Mouse (Mus musculus): ENCODE measurements at regions not wholly inside any gene's neighbourhood (a gene's known extent, or its start where the extent isn't known, plus 50 kb on each side); places are given as distances from the start of the nearest gene placed in this dataset.

GRCm38 (mm10) chr3:58320812-58321211 lies 93.7 kb upstream of the Tsc22d2 start:
- H3K4me1 ChIP-seq (ENCODE audit: control insufficient read depth in 1 of 2, insufficient read depth in 2 of 2, low read length in 2 of 2) = no peaks in the 10 kb centered on the region
- TF ChIP-seq MYB (IDR thresholded peaks at IDR 0.05; ENCODE audit: low read depth, low read length) = no peak
- no peak for TF ChIP-seq GABPA (IDR thresholded peaks at IDR 0.05; ENCODE audit: low read depth, low read length)
- no peak for TF ChIP-seq NELFE (IDR thresholded peaks at IDR 0.05; ENCODE audit: low read depth, low read length)
- no peak for TF ChIP-seq CHD1 (IDR thresholded peaks at IDR 0.05; ENCODE audit: low read depth, low read length)
- no peak for TF ChIP-seq HCFC1 (IDR thresholded peaks at IDR 0.05; ENCODE audit: low read depth, low read length)
- no peak for TF ChIP-seq MYC (IDR thresholded peaks at IDR 0.05; ENCODE audit: low read depth, low read length)
- H3K36me3 ChIP-seq (ENCODE audit: control insufficient read depth in 1 of 2, insufficient read depth in 2 of 2, low read length in 2 of 2) = no peaks in the 10 kb centered on the region
- no peaks in the 10 kb centered on the region; a peak in 1 of 4 replicates for H3K27me3 ChIP-seq (ENCODE audit: control insufficient read depth in 1 of 2, insufficient read depth in 2 of 2, low read length in 2 of 2)
- no peak overlapping the region for H3K9ac ChIP-seq (ENCODE audit: control insufficient read depth, low read depth, low read length, poor library complexity, severe bottlenecking)
- H3K9me3 ChIP-seq (replicated peaks; ENCODE audit: insufficient read depth, low read length) = no peaks in the 10 kb centered on the region
- H3K79me2 ChIP-seq (ENCODE audit: control insufficient read depth, insufficient read depth, low read length, poor library complexity) = no peaks in the 10 kb centered on the region
- H3K27ac ChIP-seq (ENCODE audit: control insufficient read depth, low read depth, low read length) = no peak overlapping the region
- no peak overlapping the region for H3K4me3 ChIP-seq (ENCODE audit: control insufficient read depth in 1 of 2, insufficient read depth in 1 of 2, low read depth in 2 of 2, low read length in 2 of 2)
- DNase-seq (ENCODE audit: low read depth, low spot score) = peak; percentile 13

DNA sequence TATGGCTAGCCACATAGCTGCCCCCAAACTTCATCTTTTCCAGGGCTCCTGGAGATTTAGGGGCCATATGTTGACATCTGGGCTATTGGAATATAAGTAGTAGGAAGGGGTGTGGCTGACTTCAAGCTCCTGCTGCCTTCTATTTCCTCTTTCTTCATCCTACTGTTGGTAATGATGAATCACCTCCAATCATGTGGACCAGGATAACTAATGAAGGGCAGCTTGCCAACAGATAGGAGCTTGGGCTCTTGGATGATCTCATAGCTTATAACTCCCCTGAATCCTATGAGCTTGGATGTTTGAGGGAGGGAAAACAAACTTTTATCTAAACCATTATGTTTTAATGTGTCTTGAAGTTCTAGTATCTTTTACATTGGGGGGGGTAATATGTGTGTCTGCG lies 92.2 kb upstream of the Tsc22d2 start:
- Histone ChIP-seq H3K27me3 (ENCODE audit: control insufficient read depth in 1 of 2, insufficient read depth in 2 of 2, low read length in 2 of 2) (no peaks in the 10 kb centered on the region; a peak in 1 of 4 replicates), H3K9me3 (replicated peaks; ENCODE audit: insufficient read depth, low read length) (no peaks in the 10 kb centered on the region), H3K27ac (ENCODE audit: control insufficient read depth, low read depth, low read length) (no peak overlapping the region), H3K9ac (ENCODE audit: control insufficient read depth, low read depth, low read length, poor library complexity, severe bottlenecking) (no peak overlapping the region), H3K4me3 (ENCODE audit: control insufficient read depth in 1 of 2, insufficient read depth in 1 of 2, low read depth in 2 of 2, low read length in 2 of 2) (no peak overlapping the region), H3K36me3 (ENCODE audit: control insufficient read depth in 1 of 2, insufficient read depth in 2 of 2, low read length in 2 of 2) (no peaks in the 10 kb centered on the region), H3K79me2 (ENCODE audit: control insufficient read depth, insufficient read depth, low read length, poor library complexity) (no peaks in the 10 kb centered on the region), H3K4me1 (ENCODE audit: control insufficient read depth in 1 of 2, insufficient read depth in 2 of 2, low read length in 2 of 2) (no peaks in the 10 kb centered on the region)
- peak; percentile 74 for DNase-seq (ENCODE audit: low read depth, low spot score)
- peak; percentile 46 to 55; a peak in 3 of 4 replicates for TF ChIP-seq EP300 (IDR thresholded peaks at IDR 0.05; ENCODE audit: low read depth in 1 of 2, low read length in 2 of 2)
- peak; percentile 65 for TF ChIP-seq ETS1 (IDR thresholded peaks at IDR 0.05; ENCODE audit: low read depth, low read length)
- no peak for TF ChIP-seq SIN3A (IDR thresholded peaks at IDR 0.05; ENCODE audit: low read length)

DNA sequence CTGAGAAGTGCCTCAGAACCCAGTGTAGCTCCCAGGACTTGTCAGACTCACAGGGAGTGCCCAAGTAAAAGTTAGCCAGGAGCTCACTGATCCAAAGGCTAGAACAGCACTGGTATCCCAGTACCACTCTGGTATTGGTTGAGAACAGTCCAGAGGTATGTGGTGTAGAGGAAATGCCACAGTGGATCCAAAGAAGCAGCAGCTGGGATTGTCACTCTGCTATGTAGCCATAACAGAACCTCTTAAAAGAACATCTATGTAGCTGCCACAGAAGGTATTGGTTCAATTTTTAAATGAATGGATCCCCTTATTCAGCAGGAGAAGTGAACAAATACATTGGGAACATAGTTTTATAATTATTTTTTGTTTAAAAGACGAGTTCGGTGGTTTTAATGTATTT lies 86.8 kb upstream of the Tsc22d2 start:
- H3K27me3 ChIP-seq (ENCODE audit: control insufficient read depth in 1 of 2, insufficient read depth in 2 of 2, low read length in 2 of 2) = no peaks in the 10 kb centered on the region; a peak in 3 of 4 replicates
- no peaks in the 10 kb centered on the region for H3K9me3 ChIP-seq (replicated peaks; ENCODE audit: insufficient read depth, low read length)
- no peak overlapping the region for H3K9ac ChIP-seq (ENCODE audit: control insufficient read depth, low read depth, low read length, poor library complexity, severe bottlenecking)
- TF ChIP-seq NELFE (IDR thresholded peaks at IDR 0.05; ENCODE audit: low read depth, low read length) (no peak), ETS1 (IDR thresholded peaks at IDR 0.05; ENCODE audit: low read depth, low read length) (no peak), MAX (IDR thresholded peaks at IDR 0.05; ENCODE audit: low read length) (no peak), ZNF384 (IDR thresholded peaks at IDR 0.05; ENCODE audit: low read depth, low read length) (no peak), MAZ (IDR thresholded peaks at IDR 0.05; ENCODE audit: low read depth, low read length) (no peak), POLR2A (IDR thresholded peaks at IDR 0.05; ENCODE audit: control insufficient read depth in 1 of 2, insufficient read depth in 1 of 2, low read depth in 1 of 2, low read length in 2 of 2, poor library complexity in 1 of 2) (no peak), HCFC1 (IDR thresholded peaks at IDR 0.05; ENCODE audit: low read depth, low read length) (no peak), CHD2 (IDR thresholded peaks at IDR 0.05; ENCODE audit: low read length) (no peak), POLR2AphosphoS5 (IDR thresholded peaks at IDR 0.05; ENCODE audit: borderline replicate concordance, low read depth, low read length) (no peak), KAT2A (conservative IDR thresholded peaks at IDR 0.05; ENCODE audit: low read depth, low read length) (no peak), GATA1 (IDR thresholded peaks at IDR 0.05; ENCODE audit: low read depth, low read length) (no peak), GABPA (IDR thresholded peaks at IDR 0.05; ENCODE audit: low read depth, low read length) (no peak), BHLHE40 (IDR thresholded peaks at IDR 0.05; ENCODE audit: borderline replicate concordance, low read depth, low read length) (no peak)
- H3K27ac ChIP-seq (ENCODE audit: control insufficient read depth, low read depth, low read length) = no peak overlapping the region
- no peaks in the 10 kb centered on the region for H3K79me2 ChIP-seq (ENCODE audit: control insufficient read depth, insufficient read depth, low read length, poor library complexity)
- no peaks in the 10 kb centered on the region for H3K4me1 ChIP-seq (ENCODE audit: control insufficient read depth in 1 of 2, insufficient read depth in 2 of 2, low read length in 2 of 2)
- no peak overlapping the region for H3K4me3 ChIP-seq (ENCODE audit: control insufficient read depth in 1 of 2, insufficient read depth in 1 of 2, low read depth in 2 of 2, low read length in 2 of 2)
- DNase-seq (ENCODE audit: low read depth, low spot score) = no peak
- no peaks in the 10 kb centered on the region for H3K36me3 ChIP-seq (ENCODE audit: control insufficient read depth in 1 of 2, insufficient read depth in 2 of 2, low read length in 2 of 2)

All from MEL (cell line).